Mouse (Mus musculus) heart, adult 8-10 months (tissue): Measurements from ENCODE around the gene E130311K13Rik. TPM values are rescaled to one million over a fixed set of nuclear protein-coding genes. Genes with fewer than 3 reads are reported as not detected.

Source experiments
- DNase-seq: peaks from one replicate; pipeline ENCODE4 v3.0.0; 2022; ENCODE audit warnings: low spot score
- total RNA-seq, 4 experiments: library from RNA; stranded (reverse); gene quantifications; 2 replicates each; pipeline ENCODE4 v1.2.4; 2022

E130311K13Rik gene
- total RNA-seq, 4 experiments from 2014 or later: 10.6 to 12.5 (median 11.7) TPM

DNA sequence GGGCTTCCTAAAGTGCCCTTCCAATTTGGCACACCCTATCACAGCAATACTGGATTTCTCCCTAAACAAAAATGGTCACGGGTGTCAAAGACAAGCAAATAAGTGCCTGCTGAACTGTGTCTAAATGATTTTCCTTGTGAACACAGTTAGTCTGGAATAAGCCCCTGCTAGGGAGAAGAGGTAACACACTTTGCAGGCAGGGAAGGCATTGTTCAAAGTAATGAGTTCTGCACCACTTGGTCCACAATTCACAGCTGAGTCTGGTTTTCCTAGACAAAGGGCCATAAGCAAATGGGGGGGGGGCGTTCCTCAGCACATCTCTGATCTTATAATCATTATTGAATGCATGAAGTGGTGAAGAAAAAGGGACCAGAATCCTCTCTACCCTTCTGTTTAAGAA lies 33.5 kb downstream of the E130311K13Rik start:
- DNase-seq: no peak

DNA sequence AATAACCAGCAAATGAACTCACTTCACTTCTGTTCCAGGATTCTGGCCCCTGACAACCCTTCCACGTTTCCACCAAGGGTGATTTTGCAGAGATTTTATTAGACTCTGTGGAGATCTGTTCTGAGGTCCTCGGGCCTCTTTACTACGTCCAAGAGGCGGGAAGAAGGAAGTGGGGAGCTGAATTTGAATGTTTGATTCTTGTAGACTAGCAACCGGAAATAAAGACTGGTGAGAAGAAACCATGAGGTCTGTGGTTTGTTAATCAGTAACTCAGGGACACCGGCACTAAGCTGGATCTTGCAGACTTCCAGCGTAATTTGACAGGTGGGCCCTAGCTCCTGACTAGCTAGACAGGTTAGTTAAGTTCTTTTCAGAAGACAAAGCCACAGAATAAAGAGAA lies 35.6 kb downstream of the E130311K13Rik start:
- DNase-seq: no peak

- no peak for DNase-seq
Measured at GRCm38 (mm10) chr3:63892154-63892553, 37.1 kb downstream of the E130311K13Rik start.

- DNase-seq: no peak
Measured at GRCm38 (mm10) chr3:63881065-63881464, 48.2 kb downstream of the E130311K13Rik start.

- DNase-seq: no peak
Measured at GRCm38 (mm10) chr3:63878995-63879666, 50.1 kb downstream of the E130311K13Rik start.

DNA sequence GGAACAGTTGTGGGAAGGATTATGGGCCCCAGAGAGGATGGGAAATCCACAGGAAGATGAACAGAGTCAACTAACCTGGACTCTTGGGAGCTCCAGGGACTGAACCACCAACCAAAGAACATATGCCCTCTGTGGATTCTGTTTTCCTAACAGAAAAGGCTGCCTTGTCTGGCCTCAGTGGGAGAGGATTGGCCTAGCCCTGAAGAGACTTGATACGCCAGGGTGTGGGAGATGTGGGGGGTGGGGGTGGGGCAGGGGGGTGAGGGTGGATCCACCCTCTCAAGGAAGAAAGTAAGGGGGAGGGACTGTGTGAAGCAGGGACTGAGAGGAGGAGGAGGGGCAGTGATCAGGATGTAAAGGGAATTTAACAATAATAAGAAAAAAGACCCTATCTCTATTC lies 56.5 kb downstream of the E130311K13Rik start:
- DNase-seq: no peak

- no peak for DNase-seq
Measured at GRCm38 (mm10) chr3:63871249-63871648, 58.0 kb downstream of the E130311K13Rik start.

DNA sequence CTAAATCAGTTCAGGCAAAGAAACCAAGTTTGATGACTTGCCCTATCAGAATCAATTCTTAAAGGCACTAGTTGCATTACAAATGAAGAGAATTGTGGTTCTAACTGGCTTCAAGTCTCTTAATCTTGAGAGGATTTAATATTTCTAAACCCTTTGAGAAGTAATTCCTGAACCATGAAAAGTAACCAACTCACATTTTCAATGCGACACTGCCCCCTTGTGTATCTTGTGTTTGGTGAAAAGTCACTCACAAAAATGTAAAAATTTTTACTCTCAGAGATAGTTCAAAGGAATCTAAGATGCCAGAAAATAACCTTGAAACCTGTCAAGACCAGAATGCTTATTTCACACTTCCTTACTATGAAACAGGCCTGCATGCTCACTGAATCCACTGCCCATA lies 61.0 kb downstream of the E130311K13Rik start:
- DNase-seq: peak; percentile 16

GRCm38 (mm10) chr3:63865069-63865468 lies 64.2 kb downstream of the E130311K13Rik start:
- DNase-seq: no peak

Other genes starting within 250 kb of the E130311K13Rik start
- gene Plch1, start 30.0 kb downstream of the E130311K13Rik start, total RNA-seq: under 1 TPM; 0.05 to 0.23 (median 0.06) TPM
- gene Slc33a1, start 35.3 kb upstream of the E130311K13Rik start, total RNA-seq: 10 to 100 TPM; 10.8 to 15.1 (median 13.2) TPM
- gene Gmps, start 46.6 kb upstream of the E130311K13Rik start, total RNA-seq: 10 to 100 TPM; 24.1 to 32.2 (median 28.0) TPM
- gene Vmn2r1, start 152.1 kb upstream of the E130311K13Rik start, total RNA-seq: under 1 TPM in 3 of 4 experiments, not detected in 1; 0.03 to 0.06 (median 0.06) TPM
- not detected for gene Vmn2r2, start 212.5 kb upstream of the E130311K13Rik start, total RNA-seq